9 mouse cellular contexts compared by ENCODE assay signal in genomic region chr7:84604501-84604900, GRCm38 (mm10). TPM values are rescaled to one million over a fixed set of nuclear protein-coding genes. Genes with fewer than 3 reads are reported as not detected.
DNase-seq lines count a peak whose midpoint lies in the region; ATAC-seq and TF ChIP-seq lines count a peak whose summit lies in the region.
"Had no signal": no experiment of that assay in that cellular context is flagged by ENCODE, and none has a peak within 500 bp of the region (broad histone marks: within the 10 kb centered on the region; RNA-seq: fewer than 3 reads in every experiment).

No protein-coding gene starts in this region.

- DNase-seq in forebrain, postnatal 0 days: no peak
- no peak for DNase-seq in forebrain, embryonic 14.5 days (ENCODE audit: low spot score)
- peak; percentile 65 for DNase-seq in 3T3-L1 (ENCODE audit: low read depth, low spot score)
- peak; percentile 7 to 9 for DNase-seq in heart, postnatal 10 days
- no peak for DNase-seq in liver, embryonic 14.5 days (ENCODE audit: low read depth in 3 of 3, low spot score in 3 of 3)
- no peak for DNase-seq in gastrocnemius, postnatal 14 days
- no peak for DNase-seq in cerebellum, adult 8-10 months
- DNase-seq in testis, postnatal 14 days (ENCODE audit: low spot score): no peak

- H3K9ac ChIP-seq in forebrain, postnatal 0 days: no peak overlapping the region
- H3K9ac ChIP-seq in forebrain, embryonic 14.5 days (ENCODE audit: low read length): no peak overlapping the region
- no peak overlapping the region for H3K9ac ChIP-seq in liver, embryonic 14.5 days (replicated peaks)
- H3K9ac ChIP-seq: stomach, embryonic 15.5 days had no signal

- peaks cover 10% of the 10 kb centered on the region for H3K4me1 ChIP-seq in forebrain, postnatal 0 days (ENCODE audit: insufficient read depth)
- H3K4me1 ChIP-seq in forebrain, embryonic 14.5 days (ENCODE audit: control insufficient read depth, insufficient read depth, low read length): peaks cover 6% of the 10 kb centered on the region; the same call in 1 of the 2 replicates
- peaks cover 8 to 10% of the 10 kb centered on the region in 2 experiments for H3K4me1 ChIP-seq in liver, embryonic 14.5 days (replicated peaks; ENCODE audit: control insufficient read depth in 2 of 2, insufficient read depth in 2 of 2, low read length in 1 of 2)

- no peak for TF ChIP-seq CTCF in forebrain, postnatal 0 days (IDR thresholded peaks at IDR 0.05; ENCODE audit: low read depth)
- TF ChIP-seq CTCF in liver, embryonic 14.5 days (IDR thresholded peaks at IDR 0.05; ENCODE audit: low read depth): no peak

- H3K9me3 ChIP-seq in forebrain, postnatal 0 days (ENCODE audit: low read length): no peaks in the 10 kb centered on the region
- H3K9me3 ChIP-seq in forebrain, embryonic 14.5 days (replicated peaks; ENCODE audit: control insufficient read depth, low read length): no peaks in the 10 kb centered on the region
- H3K9me3 ChIP-seq in liver, embryonic 14.5 days (ENCODE audit: control insufficient read depth, low read length): no peaks in the 10 kb centered on the region
- H3K9me3 ChIP-seq: stomach, embryonic 15.5 days had no signal

- no peak for ATAC-seq in forebrain, postnatal 0 days
- no peak for ATAC-seq in forebrain, embryonic 14.5 days
- no peak for ATAC-seq in liver, embryonic 14.5 days (ENCODE audit: insufficient read depth)

- no peak overlapping the region for H3K27ac ChIP-seq in forebrain, postnatal 0 days (ENCODE audit: low read depth, low read length)
- no peak overlapping the region for H3K27ac ChIP-seq in forebrain, embryonic 14.5 days (ENCODE audit: low read depth, low read length)
- H3K27ac ChIP-seq in liver, embryonic 14.5 days: no peak overlapping the region

- H3K4me3 ChIP-seq in forebrain, postnatal 0 days (ENCODE audit: low read depth, low read length): no peak overlapping the region
- H3K4me3 ChIP-seq in forebrain, embryonic 14.5 days (ENCODE audit: low read depth, low read length): no peak overlapping the region
- peak overlapping the region in 1 of 2 experiments; percentile 4; a peak in 1 of 4 replicates for H3K4me3 ChIP-seq in liver, embryonic 14.5 days (ENCODE audit: insufficient read depth in 1 of 2, low read depth in 2 of 2, low read length in 2 of 2)

- H3K36me3 ChIP-seq in forebrain, postnatal 0 days (ENCODE audit: insufficient read depth): no peaks in the 10 kb centered on the region
- H3K36me3 ChIP-seq in forebrain, embryonic 14.5 days (ENCODE audit: control insufficient read depth, insufficient read depth, low read length): no peaks in the 10 kb centered on the region
- no peaks in the 10 kb centered on the region for H3K36me3 ChIP-seq in liver, embryonic 14.5 days (replicated peaks; ENCODE audit: control insufficient read depth, insufficient read depth, low read depth)
- H3K36me3 ChIP-seq: stomach, embryonic 15.5 days had no signal

- WGBS in forebrain, postnatal 0 days: 69% methylated on average over 3 of the region's 3 CpGs
- 67% methylated on average over 3 of the region's 3 CpGs for WGBS in forebrain, embryonic 14.5 days
- whole genome bisulfite sequencing in liver, embryonic 14.5 days (ENCODE audit: insufficient replicate concordance): 50% methylated on average over 3 of the region's 3 CpGs

- no peak for TF ChIP-seq EP300 in liver, embryonic 14.5 days (IDR thresholded peaks at IDR 0.05; ENCODE audit: low read depth)

- intact Hi-C loops in heart, postnatal 10 days (cut with DNase I): no loop called here
- intact Hi-C loops in gastrocnemius, postnatal 14 days (cut with DNase I; ENCODE audit: low total_unique reads): no loop called here

- H3K27me3 ChIP-seq in forebrain, postnatal 0 days (ENCODE audit: insufficient read depth, low read length): no peaks in the 10 kb centered on the region
- H3K27me3 ChIP-seq in forebrain, embryonic 14.5 days (replicated peaks; ENCODE audit: control insufficient read depth, insufficient read depth, low read length): no peaks in the 10 kb centered on the region
- H3K27me3 ChIP-seq in liver, embryonic 14.5 days (ENCODE audit: control insufficient read depth, insufficient read depth, low read length): no peaks in the 10 kb centered on the region
- H3K27me3 ChIP-seq: stomach, embryonic 15.5 days had no signal

- H3K4me2 ChIP-seq in forebrain, postnatal 0 days (ENCODE audit: low read depth): 0 out of 2 replicates have a peak overlapping the region, but pooled peaks have one; percentile 72
- H3K4me2 ChIP-seq in forebrain, embryonic 14.5 days (ENCODE audit: low read length): no peak overlapping the region
- H3K4me2 ChIP-seq in liver, embryonic 14.5 days (ENCODE audit: low read depth): peak overlapping the region; percentile 76

RNA-seq across cellular contexts. Expression of gene Fah, which starts 2.0 kb away (rescaled TPM):
- 8.9 and 10.4 TPM in 2 replicates for total RNA-seq in forebrain, postnatal 0 days (2014; rRNA removed)
- 10.6 and 12.2 TPM in 2 replicates for polyA plus RNA-seq in forebrain, postnatal 0 days (2015; fragmentation: Nextera tagmentation; extraction: Ambion mirVana)
- polyA plus RNA-seq in forebrain, embryonic 14.5 days (2014; fragmentation: Nextera tagmentation; extraction: Ambion mirVana): 6.3 and 7.2 TPM in 2 replicates
- total RNA-seq in heart, postnatal 10 days (2021): 1 to 10 TPM; 6.0 to 7.3 TPM
- polyA plus RNA-seq in liver, embryonic 14.5 days (2012; rRNA removed): 23.5 and 28.8 TPM in 2 replicates
- polyA plus RNA-seq in liver, embryonic 14.5 days (2014; fragmentation: Nextera tagmentation; extraction: Ambion mirVana): 34.6 and 36.5 TPM in 2 replicates
- 1 to 10 TPM; 1.7 to 2.7 TPM for total RNA-seq in gastrocnemius, postnatal 14 days (2021)

Comparison
In these comparisons a context has a peak if more than half of its experiments do, and no peak if none do; other contexts are left out.
1. DNase-seq: peak in 3T3-L1 (single experiment) and heart, postnatal 10 days (2 of 2); none in forebrain, postnatal 0 days (single experiment), forebrain, embryonic 14.5 days (single experiment), liver, embryonic 14.5 days (0 of 3), gastrocnemius, postnatal 14 days (single experiment), cerebellum, adult 8-10 months (single experiment) and testis, postnatal 14 days (single experiment).